Mouse (Mus musculus) thymus, postnatal 25 days (tissue): ENCODE results near the gene Agbl4.

ENCODE experiments used
- DNase-seq: peaks from one replicate; pipeline ENCODE4 v3.0.0; 2022

Gene Agbl4

DNA sequence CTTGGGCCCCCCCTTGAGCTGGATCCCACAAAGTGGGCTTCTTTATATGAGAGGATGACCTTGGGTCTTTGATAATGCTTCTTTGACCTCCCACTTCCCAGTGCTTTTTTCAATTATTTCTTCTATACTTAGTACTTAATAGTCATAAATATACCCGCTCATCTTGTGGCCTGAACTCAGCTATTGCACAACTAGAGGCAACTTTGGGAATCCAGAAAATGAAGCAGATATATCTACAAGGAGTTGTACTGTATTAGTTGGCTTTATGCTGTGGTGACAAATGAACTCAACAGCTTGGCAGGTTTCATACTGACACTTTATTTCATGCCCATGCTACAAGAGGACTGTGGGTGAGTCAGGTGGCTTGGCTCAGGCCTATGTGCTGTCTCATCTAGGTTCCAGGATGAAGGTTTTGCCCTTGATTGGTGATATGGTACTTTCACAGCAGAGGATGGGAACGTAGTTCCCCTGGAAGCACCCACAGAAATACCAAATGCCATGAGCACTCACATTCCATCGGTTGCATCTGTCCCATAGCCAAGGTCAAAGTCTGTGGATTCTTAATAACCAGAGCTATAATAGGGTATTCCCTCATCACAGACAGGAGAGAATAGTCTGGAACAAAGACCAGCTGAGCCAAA is 1197.3 kb downstream of the Agbl4 start:
- no peak for DNase-seq

DNA sequence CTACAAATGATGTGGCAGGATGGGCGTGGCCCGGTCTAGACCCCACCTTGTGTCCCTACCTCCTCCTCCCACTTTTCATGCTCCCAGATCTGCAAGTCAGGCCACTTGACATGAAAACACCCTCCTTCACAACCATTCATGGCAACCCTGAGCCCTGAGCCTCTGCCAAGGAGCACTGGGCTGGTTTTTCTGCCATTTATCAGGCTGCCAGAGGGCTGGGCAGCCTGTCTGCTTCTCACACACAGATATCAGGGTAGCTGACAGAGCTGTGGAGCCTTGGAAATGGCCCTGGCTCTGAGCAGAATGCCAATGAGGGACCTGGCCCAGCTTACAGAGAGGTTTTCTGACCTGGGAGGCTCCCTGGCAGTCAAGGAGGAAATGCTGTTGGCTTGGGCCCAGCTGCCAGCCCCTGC is 1199.8 kb downstream of the Agbl4 start:
- DNase-seq: no peak

DNA sequence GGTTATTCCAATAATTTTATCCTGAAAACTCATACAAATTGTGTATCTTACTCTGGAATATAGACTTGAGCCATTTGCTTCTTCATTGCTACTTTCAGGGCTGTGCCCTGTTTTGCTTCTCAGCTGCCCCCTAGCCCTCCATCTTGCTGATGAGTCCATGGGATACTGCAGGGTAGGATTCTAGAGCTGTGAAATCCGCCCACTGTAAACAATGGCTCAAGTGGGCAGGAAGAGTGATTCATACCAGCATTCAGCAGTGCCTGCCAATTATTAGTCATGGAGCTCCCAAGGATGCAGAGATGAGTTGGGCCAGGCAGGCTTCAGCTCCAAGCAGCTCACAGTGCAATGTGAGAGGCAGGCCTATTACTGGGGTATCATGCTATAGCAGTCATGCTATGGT is 1200.5 kb downstream of the Agbl4 start:
- no peak for DNase-seq

DNA sequence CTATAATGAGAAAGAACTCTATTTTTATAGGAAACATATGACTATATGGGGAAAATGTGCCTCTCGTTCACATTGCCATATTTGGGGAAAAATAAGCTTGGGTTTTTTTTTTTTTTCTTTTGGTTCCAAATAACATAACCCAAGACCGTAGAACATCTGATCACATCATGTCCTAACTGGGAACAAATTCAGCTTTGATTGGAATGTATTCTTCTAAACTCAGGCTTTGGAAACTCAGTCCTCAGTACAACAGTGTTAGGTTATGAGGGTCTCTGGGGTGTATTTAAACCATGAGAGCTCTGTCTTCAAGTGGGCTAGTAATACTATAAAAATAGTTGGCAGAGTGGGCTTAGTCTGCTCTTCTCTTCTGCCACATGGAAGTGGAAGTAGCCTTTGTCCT is 1205.7 kb downstream of the Agbl4 start:
- no peak for DNase-seq

DNA sequence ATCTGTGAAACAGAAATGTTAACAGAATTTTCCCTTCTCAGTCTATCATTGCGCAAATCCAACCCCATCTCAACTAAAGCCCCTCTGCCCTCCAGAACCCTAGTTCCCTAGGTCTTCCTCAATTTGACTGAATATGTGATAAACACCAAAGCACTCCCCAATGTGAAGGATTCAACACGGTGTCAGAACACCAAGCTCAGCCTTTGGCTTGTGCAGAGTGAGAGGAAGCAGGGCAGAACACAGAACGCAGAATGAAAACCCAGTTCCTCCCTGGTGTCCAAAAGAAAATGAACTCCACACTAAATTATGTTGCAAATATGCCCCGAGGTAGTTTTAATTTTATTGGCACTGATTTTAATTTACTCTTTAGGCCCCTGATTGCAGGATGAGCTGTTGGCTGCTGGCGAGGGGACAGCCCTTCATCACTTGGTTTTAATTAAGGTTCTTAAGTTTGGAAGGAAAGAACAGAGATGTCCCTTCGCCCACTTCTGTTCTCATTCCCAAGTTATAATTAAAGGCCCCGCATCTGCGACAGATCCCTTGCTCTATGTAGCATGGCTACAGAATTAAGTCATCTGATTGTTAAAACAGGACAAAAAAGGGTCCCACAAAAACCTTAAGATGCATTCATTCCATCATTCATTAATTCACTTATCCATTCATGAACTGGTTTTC is 1210.5 kb downstream of the Agbl4 start:
- DNase-seq: no peak

DNA sequence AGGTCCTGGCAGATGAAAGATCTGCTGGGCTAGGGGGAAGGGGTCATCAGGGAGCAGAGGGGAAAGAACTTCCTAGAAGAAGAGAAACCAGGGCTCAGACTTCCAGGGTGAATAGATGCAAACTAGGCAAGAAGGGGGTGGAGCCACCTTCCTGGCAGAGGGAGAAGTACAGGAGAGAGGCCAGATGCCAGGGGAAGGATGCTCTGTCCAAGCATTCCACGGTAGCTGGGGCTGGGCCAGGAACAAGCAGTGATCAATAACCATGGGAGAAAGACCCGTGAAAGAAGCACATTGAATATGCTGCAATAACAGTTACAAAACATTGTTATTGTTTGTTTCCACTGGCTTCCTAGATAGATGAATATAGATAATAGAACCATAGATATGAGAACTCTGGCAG is 1224.4 kb downstream of the Agbl4 start:
- DNase-seq: no peak

DNA sequence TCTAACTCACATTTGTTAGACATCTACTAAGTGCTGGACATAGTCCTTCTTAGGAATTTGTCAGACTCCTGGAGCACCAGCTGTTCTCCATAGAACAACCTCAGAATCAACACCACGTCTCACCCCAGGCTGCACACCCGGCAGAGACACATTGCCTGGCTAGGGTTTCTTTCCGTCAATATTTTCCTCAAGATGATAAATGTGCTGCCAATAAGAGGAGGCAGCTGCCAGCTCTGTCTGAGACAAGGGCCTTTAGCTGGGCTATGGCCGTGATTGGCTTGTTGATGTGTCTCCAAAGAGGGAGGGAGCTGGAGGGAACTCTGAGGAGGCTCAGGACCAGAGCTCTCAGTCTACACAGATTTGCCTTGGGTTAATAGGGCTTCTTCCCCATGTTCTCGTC is 1227.5 kb downstream of the Agbl4 start:
- no peak for DNase-seq

DNA sequence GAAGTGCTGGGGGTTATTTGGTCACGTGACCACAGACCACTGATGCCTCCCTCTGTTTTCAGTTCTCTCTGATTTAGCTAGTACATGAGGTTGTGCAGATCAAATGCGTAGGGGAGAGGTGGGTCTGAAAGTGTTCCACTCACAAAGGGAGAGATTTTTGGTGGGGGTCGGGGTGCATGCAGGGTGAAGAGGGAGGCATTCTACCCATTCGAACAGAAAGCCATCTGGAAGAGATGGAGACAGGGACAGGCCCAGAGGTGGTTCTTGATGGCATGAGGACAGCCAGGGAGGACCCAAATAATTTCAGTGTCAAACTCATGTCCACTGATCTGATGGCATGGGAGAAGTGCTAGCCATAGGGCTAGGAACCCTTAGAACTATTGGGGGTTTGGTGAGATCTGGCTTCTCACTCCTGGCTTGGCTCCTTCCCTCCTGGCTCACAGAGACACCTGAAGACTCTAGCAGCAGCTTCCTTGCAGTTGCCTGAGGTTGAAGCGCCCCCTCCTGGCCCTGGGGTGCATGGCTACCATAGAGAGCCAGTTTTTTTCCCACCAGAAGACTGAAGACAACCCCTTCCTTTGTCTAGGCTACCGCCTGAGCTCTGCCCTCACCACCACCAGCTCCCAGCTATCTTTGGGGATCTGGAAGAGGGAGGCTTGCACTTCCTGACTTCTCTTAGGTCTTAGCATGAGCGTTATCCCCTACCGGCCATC is 1228.8 kb downstream of the Agbl4 start:
- peak; percentile 49 for DNase-seq

DNA sequence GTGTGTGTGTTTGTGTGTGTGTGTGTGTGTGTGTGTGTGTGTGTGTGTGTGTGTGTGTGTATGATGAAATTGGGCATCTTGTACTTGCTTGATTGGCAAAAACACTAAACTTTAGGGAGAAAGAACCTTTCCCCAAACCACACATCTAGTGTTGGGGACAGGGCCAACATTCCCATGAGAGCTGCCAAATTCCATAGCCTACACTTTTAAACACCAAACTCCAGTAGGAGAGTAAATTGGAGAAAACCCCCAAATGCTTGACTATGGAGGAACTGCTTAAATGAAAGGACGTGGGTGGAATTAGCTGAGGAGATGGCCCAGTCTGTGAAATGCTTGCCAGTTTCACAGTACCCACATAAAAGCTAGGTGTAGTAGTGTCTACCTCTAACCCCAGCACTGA is 1235.2 kb downstream of the Agbl4 start:
- no peak for DNase-seq

DNA sequence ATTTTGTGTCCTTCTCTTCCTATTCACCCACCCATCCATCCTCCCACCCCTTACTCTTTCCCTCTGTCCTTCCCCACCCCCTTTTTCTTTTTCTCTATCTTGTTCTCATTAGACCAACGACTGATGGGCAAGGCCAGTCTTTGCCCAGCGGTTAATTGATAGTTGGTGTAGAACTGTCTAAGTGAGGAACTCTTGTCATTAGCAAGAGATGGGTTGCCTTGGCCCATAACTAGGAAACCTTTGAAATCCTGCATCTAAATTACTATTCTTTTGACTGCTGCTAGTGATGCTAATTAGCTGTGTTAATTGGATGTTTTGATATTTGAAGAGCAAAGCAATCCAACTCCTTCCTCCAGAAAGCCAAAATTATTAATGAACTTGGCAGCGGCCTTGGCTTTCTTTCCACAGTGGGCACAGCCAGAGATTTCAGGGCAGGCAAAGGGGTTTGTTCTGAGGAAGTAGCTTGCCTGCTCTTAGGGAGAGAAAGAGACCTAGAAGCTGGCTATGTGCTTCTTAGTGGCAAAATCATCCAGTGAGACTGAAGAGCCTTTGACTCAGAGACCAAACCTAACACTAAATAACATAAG is 1238.2 kb downstream of the Agbl4 start:
- DNase-seq: no peak

DNA sequence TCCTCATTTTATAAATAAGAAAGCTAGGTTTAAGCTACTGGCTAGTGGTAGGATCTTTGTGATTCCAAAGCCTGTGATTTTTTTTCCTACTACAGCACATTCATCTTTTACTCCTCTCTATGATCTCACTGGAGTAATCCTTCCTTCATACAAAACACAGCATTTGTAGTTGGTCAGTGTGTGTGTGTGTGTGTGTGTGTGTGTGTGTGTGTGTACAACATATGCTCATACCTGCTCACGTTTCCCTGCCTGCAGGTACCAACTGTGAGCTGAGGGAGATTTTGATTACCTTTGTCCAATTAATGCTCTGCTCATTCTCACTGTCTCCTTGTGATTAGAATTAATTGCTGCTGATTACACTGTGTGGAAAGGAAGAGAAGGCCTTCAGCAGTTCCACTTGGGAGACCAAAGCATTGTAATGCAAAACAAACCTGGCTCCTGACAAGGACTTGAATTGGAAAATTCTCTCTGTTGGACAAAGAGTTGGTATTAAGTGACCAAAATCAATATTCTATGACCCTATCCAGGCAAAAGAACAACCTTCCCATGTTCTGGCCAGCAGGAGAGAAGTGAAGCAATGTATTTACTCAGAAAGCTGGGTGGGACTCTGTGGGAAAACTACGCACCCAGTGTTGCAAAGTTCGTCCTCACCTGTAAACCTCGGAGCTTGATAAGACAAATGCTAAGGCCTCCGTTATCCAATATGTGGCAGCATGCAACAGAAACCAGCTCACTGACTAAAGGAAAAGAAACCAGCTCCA is 1241.7 kb downstream of the Agbl4 start:
- DNase-seq: no peak

DNA sequence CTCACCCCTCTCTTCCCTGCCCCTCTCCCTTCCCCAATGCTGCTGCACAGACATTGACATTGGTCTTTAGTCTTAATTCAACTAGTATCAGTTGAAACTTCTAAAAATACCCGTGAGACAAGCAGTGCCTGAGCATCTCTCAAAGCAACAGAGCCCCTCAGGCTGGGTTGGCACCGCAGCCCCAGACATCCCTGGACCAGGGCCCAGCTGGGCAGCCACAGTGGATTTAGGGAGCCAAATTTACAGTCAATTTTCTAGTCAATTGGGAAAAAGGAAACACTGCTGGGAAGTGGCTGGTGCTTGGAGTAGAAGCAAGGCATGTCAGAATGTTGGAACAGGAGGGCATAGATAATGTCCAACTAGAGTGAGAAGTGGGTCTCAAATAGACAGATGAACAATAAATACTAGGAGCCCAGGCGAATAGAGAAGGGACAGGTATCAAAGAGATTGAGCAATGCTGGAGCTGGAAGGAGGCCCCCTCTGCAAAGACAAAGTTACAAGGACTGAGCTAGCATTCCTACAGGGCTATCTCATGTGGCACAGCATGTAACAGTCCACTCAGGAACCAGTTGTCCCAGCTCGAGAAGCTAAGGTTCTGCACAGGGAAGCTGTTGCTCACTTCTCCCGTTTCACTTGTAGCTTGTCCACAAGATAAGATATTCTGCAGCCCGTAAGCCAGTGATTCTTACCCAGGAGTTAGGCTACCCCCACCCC is 1247.8 kb downstream of the Agbl4 start:
- no peak for DNase-seq

DNA sequence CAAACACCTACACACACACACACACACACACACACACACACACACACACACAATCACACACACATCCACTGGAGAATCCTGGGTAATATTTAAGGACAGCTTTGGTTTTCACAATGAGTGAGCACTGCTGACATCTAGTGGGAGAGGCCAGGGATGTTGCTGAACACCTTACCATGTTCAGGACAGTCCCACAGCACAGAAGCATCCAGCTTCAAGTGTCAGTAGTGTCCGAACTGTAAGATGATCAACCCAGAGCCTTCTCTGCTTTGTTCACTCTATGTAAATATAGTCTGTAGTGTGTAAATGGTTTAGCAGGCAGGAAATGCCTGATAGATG is 1248.3 kb downstream of the Agbl4 start:
- DNase-seq: no peak

DNA sequence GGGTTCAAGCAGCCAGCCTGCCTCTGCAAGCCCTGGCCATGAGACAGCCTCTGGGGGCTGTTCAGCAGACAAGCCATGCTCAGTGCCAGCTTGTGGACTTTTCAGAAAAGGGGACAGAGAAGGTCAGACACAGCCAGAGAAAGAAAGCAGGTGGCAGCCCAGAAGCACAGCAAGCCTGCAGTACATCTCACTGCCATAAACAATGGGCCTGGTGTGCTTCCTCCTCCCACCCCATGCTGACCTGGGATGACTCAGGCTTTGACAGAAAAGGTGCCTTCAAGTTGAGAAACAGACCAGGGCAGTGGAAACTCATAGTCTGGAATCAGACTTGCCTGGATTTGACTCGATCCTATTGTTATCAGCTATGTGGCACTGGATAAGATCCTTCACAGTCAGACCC is 1256.0 kb downstream of the Agbl4 start:
- DNase-seq: no peak

DNA sequence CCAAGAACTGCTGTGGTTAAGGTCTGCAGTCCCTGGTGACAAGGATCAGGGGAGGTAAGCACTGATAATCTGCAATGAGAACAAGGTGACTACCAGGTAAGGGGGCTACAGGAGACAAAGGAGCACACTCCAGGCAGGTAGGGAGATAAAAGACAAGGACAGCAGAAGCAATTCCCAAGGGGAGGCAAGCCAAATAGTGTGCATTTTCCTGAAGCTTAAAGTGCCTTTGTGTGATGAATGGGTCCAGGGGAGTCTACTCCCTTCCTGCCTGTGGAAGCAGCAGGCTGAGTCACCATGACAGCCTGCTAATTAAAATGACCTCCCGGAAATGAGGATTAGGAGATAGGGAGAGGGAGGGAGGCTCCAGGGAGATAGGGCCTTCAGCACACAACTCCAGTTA is 1266.3 kb downstream of the Agbl4 start:
- no peak for DNase-seq

DNA sequence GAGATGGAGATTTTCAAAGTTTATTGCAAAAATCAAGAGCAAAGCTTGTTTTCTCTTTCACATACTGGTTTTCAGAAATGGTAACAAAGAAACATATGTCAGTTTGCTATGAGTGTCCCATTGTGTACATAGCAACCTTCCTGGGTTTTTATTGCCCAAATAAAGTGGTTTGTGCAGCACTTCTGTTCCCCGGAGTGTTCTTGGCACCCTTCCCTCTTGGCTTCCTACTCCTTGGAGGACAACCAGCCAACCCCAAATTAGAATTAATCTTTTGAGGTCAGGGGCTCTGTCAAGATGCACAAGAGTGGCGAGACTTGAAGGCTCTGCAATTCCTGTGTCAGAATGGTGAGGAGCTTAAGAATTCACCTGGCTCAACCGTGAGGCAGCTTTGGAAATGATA is 1266.7 kb downstream of the Agbl4 start:
- DNase-seq: no peak

DNA sequence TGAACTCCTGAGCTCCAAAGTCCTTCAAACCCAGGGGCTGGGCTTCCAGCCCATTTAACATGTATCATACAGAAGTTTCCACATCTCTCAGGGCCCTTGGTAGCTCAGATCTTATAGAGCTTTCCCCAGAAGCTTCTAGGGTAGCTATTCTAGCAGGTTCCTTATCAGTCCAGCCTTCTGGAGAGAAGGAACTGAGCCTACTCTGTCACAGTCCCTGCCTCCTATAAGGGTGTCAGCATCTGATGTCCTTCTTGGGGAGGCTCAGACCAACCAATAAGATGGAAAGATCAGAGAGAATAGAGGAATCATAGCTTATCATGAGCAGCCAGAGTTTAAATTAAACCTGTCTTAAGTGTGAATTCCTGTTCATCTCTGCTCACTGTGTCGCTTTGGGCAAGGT is 1269.3 kb downstream of the Agbl4 start:
- DNase-seq: no peak

DNA sequence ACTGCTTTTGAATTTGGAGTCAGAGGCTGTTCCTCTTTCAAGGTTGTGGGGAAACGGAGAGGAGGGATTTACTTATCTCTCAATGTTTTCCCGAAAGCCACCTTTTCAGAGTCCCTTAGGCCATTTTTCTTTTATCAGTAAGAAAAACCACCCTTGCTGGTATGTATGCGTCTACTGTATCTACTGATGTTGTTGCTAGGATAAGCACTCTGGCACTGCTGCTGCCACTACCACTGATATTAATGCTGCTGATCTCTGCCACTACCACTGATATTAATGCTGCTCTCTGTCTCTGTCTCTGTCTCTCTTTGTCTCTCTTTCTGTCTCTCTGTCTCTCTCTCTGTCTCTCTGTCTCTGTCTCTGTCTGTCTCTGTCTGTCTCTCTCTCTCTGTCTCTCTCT is 1271.9 kb downstream of the Agbl4 start:
- DNase-seq: no peak

DNA sequence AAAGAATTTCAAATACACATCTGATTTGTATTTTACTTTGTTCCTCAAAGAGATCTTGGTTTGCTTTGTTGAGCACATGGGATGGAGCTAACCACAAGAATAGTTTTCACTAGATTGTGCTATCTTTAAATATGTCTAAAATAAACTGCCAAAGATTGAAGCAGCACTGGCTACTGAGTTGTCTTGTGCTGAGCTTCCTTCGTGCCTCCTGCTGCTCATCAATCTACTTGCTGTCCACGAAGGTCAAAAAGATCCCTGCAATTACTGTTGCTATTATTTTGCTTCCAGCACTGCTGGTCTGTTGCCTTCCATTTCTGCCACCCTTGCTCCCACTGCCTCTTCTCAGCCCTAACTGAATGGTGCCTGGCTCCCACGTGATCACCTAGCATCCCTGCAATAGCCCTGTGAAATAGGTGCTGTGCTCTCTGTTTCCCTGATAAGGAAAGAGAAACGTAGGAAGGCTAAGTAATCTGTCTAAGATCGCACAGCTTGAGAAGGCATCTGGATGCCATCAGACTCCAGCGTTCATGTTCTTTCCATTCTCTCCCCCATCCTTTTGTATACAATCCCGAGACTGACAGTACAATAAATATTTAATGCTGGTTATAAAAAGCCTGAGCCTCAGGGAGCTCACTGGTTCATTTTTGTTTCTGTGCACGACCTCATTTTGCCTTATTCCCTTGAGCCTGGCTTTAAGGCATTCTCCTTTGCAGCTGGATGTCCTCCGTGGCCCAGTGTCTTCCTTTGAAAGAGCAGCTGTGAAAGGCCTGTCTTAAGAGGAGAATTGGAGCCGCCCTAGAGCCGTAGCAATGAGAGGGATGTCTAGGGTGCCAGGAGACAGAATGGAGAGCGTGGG is 1273.3 kb downstream of the Agbl4 start:
- DNase-seq: no peak

DNA sequence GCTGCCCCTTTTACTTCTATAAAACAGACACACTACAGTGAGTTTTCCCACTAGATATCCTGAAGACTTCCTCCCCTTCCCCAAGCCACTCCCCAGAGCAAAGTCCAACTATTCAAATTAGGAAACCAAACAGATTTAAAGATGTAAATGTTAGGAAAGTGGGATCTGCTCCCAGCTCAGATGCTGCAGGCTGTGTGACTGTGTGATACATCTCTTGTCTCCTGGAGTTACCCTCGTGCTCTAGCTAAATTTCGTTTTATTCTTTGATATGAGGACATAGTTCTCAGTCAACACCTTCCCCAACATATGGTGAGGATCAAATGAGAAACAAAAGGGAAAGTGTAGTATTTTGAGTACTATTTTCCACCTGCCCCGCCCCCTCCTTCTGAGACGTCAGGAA is 1274.0 kb downstream of the Agbl4 start:
- no peak for DNase-seq

DNA sequence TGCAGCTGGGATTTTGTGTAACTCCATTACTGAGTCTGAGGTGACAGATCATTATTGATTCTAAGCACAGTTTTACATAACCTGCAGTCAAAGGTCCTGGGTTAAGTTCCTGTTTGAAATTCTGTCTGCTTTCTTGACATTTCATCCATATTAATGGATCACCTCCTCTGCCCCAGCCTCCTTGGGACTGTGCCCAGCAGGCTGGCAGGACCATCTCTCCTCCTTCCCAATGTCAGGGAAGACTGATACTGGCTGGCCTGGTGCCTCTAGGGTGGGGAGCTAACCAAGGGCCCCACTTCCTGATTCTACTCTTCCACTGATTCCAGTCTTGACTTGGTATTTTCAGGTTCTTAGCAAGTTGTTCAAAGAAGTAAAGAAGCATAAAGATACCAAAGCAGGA is 1276.4 kb downstream of the Agbl4 start:
- DNase-seq: no peak

DNA sequence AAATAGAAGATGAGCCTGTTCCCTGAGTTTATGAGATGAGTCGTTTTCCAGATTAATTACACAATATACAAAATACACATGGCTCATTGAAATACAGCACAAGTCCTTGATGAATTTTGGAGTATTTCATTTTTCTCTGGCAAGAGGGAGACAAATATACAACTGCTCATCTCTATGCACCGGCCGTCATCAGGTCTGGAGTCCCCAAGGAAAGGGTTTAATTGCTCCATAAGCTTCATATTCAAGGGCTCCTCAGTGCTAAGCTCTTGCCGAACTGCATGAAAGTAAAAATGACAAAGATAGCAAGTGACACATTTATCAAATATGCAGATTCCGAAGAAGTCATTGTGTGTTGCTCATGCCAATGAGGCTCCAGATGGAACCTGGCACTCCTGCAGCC is 1284.5 kb downstream of the Agbl4 start:
- DNase-seq: no peak
